Mouse (Mus musculus) embryonic facial prominence, embryonic 14.5 days (tissue): ENCODE measurements at regions not wholly inside any gene's neighbourhood (a gene's known extent, or its start where the extent isn't known, plus 50 kb on each side); places are given as distances from the start of the nearest gene placed in this dataset.

Experiments
- ATAC-seq: fragments of 200-750 bp; cut with Nextera tagmentation; 2 replicates; pipeline ENCODE4 v1.8.0; 2017; ENCODE audit warnings: low read depth, moderate number of reproducible peaks, moderate TSS enrichment
- DNase-seq: peaks from one replicate; pipeline ENCODE4 v3.0.0-alpha.2; 2015; ENCODE audit warnings: low spot score
- H3K27ac ChIP-seq: fragments of 300-500 bp; sonication (generic); replicated peaks from 2 replicates; pipeline ENCODE4 v1.5.1; 2014; ENCODE audit warnings: low read depth, mild to moderate bottlenecking, low read length, moderate library complexity
- H3K27me3 ChIP-seq: fragments of 300-500 bp; sonication (generic); replicated peaks from 2 replicates; pipeline ENCODE4 v1.6.1; 2014; ENCODE audit warnings: low read length; ENCODE audit not compliant: control insufficient read depth, insufficient read depth
- H3K36me3 ChIP-seq: fragments of 300-500 bp; sonication (generic); 2 replicates; pipeline ENCODE4 v1.6.1; 2014; ENCODE audit warnings: low read length, mixed read lengths; ENCODE audit not compliant: control insufficient read depth, insufficient read depth
- H3K4me1 ChIP-seq: fragments of 300-500 bp; sonication (generic); 2 replicates; pipeline ENCODE4 v1.6.1; 2014; ENCODE audit warnings: antibody characterized with exemption, low read length; ENCODE audit not compliant: control insufficient read depth, insufficient read depth
- H3K4me2 ChIP-seq: fragments of 300-500 bp; sonication (generic); 2 replicates; pipeline ENCODE4 v1.6.1; 2014; ENCODE audit warnings: low read depth, mild to moderate bottlenecking, low read length, moderate library complexity, mixed read lengths
- H3K4me3 ChIP-seq: fragments of 300-500 bp; sonication (generic); 2 replicates; pipeline ENCODE4 v1.5.1; 2014; ENCODE audit warnings: low read depth, mild to moderate bottlenecking, low read length
- H3K9ac ChIP-seq: fragments of 300-500 bp; sonication (generic); 2 replicates; pipeline ENCODE4 v1.6.1; 2014; ENCODE audit warnings: low read depth, mild to moderate bottlenecking, low read length, moderate library complexity, mixed read lengths
- H3K9me3 ChIP-seq: fragments of 300-500 bp; sonication (generic); 2 replicates; pipeline ENCODE4 v1.6.1; 2016; ENCODE audit warnings: low read length; ENCODE audit not compliant: control insufficient read depth
- WGBS: fragments of 180-500 bp; shearing (Covaris S2); extraction: QIAGEN DNeasy Blood & Tissue Kit; methylation state at CpG from one replicate; pipeline ENCODE4 v1.1.7; 2014; 5-methylcytosine and 5-hydroxymethylcytosine counted together

DNA sequence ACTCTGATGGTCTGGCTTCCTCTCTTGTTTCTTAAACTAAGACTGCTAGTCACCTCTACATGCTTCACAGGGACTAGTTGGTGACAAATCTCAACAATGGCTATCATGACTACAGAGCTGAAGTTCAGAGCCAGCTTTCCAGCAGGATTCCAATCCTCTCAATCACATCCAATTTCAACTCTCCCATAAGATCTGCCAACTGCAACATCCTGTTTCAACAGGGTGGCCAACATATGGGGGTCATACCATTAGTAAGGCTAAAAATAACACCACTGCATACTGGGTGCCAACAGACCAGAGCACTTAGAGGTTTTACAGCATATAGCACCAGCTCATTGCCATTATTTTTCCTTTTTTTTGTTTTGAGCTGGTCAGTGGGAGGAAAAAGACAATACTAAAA is 83.7 kb upstream of the Sash1 start:
- Histone ChIP-seq H3K27ac (no peak overlapping the region), H3K9ac (no peak overlapping the region), H3K9me3 (no peaks in the 10 kb centered on the region), H3K4me3 (no peak overlapping the region), H3K4me2 (no peak overlapping the region), H3K27me3 (no peaks in the 10 kb centered on the region), H3K36me3 (no peaks in the 10 kb centered on the region), H3K4me1 (peaks cover 36% of the 10 kb centered on the region)
- DNase-seq (peak; percentile 22), ATAC-seq (no peak)

DNA sequence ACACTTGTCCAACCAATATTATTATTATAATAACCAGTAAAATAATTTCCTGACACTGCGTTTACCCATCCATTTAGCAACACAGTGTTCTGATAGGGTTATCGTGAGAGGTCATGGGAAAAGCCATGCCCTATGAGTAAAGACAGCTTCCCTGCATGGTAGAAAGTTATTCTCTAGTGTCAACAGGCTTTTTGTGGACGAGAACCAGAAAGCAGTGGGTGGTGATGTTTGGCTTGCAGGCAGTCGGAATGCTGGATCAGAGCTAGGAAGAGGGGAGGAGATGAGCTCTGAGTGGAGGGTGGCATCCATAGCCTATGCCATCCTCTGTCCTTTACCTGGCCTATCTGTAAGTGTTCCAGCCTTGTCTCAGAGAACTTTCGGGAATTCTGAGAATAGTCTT is 83.1 kb upstream of the Sash1 start:
- H3K9ac ChIP-seq: no peak overlapping the region
- H3K27ac ChIP-seq: peak overlapping the region; percentile 63; the same call in 1 of the 2 replicates
- no peak for DNase-seq
- WGBS: 80% methylated on average over 5 of the region's 5 CpGs
- ATAC-seq: no peak
- no peak overlapping the region for H3K4me2 ChIP-seq
- H3K4me1 ChIP-seq: peaks cover 36% of the 10 kb centered on the region
- H3K27me3 ChIP-seq: no peaks in the 10 kb centered on the region
- H3K36me3 ChIP-seq: no peaks in the 10 kb centered on the region
- no peaks in the 10 kb centered on the region for H3K9me3 ChIP-seq
- no peak overlapping the region for H3K4me3 ChIP-seq

DNA sequence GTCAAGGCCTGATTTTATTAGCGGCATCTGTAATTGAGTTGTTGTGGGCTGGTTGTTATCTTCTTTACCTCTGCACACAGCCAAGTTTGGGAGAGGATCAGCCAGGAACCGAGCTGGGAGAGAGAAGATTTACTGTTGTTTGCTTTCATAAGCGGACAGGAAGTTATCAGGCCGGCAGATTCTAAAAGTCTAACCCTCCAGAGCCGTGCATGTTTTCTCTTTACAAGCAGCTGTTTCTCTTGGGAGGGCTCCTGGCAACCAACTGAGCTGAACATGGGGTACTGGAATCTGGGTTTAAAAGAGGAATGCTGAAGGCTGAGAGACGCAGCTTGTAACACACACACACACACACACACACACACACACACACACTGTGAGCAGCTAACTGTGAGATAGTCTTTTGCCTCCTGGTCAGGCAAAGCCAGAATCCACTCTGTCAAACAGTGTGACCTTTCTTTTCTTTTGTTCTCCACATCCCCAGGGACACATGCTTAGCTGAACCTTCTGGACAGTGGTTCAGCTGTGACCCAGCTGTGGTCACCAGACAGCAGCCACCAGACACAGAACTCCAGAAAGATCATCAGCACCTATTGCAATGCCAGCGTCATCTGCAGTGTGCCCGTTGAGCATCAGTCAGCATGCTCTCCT is 82.5 kb upstream of the Sash1 start:
- peak; percentile 69 for ATAC-seq
- Histone ChIP-seq H3K27me3 (no peaks in the 10 kb centered on the region), H3K4me3 (no peak overlapping the region), H3K9me3 (no peaks in the 10 kb centered on the region), H3K9ac (no peak overlapping the region), H3K4me2 (no peak overlapping the region), H3K27ac (peak overlapping the region; percentile 63), H3K4me1 (peaks cover 33% of the 10 kb centered on the region), H3K36me3 (no peaks in the 10 kb centered on the region)
- peak; percentile 87 for DNase-seq
- 33% methylated on average over 8 of the region's 8 CpGs for WGBS

DNA sequence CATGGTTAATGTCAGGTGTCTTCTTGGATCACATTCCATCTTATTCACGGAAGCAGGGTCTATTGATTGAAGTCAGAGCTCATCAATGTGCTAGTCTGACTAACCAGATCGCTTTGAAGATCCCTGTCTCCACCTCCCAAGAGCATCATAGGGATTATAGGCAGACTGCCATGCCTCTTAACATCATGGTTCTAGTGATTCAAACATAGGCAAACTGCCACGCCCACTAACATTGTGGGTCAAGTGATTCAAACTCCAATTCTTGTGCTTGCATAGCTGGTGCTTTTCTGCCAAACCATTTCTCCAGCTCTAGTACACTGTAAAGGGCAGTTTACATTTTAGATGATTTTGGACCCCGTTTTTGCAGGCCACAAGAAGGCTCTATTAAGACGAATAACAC is 77.1 kb upstream of the Sash1 start:
- WGBS: 74% methylated on average over 5 of the region's 5 CpGs
- H3K36me3 ChIP-seq: no peaks in the 10 kb centered on the region
- no peak for DNase-seq
- H3K4me2 ChIP-seq: no peak overlapping the region
- no peak for ATAC-seq
- no peaks in the 10 kb centered on the region for H3K27me3 ChIP-seq
- H3K27ac ChIP-seq: no peak overlapping the region
- peaks cover 5% of the 10 kb centered on the region for H3K4me1 ChIP-seq
- H3K9ac ChIP-seq: no peak overlapping the region
- H3K4me3 ChIP-seq: no peak overlapping the region
- H3K9me3 ChIP-seq: no peaks in the 10 kb centered on the region

DNA sequence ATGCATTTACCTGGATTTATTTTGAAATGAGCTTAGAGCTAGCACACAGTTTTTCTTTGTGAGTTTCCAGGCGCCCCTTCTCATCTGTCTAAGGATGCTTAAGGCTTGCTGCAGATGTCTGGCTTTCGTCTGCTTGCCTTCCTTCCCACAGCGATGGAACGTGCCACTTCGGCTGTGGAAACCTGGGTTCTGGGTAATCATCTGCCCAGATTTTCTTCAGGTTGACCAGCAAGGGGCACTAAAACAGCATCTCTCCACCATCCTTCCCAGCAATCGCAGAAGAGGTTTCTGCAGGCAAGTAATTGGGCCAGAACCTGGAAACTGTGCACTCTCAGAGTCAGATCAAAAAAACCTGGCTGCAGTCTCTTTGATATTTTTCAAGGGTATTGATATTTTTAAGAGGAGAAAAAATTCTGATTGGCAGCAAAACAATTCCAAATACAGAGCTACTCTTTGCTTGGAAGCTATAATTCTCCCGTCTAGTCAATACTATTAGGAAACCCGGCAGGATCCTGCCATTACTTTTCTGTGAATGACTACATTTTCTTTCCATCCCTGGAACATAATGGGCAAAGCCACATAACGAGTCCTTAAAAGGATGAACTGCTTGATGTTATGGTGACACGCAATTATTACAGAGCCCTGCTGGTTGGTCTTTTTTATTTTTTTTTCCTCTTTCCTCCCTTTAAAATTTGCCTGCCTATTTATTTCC is 75.2 kb upstream of the Sash1 start:
- Histone ChIP-seq H3K9ac (no peak overlapping the region), H3K36me3 (no peaks in the 10 kb centered on the region), H3K4me1 (peaks cover 5% of the 10 kb centered on the region), H3K9me3 (no peaks in the 10 kb centered on the region), H3K27me3 (no peaks in the 10 kb centered on the region), H3K4me2 (no peak overlapping the region), H3K4me3 (no peak overlapping the region), H3K27ac (no peak overlapping the region)
- WGBS: 45% methylated on average over 10 of the region's 10 CpGs
- DNase-seq: peak; percentile 53
- ATAC-seq: no peak; the same call in 1 of the 2 replicates

DNA sequence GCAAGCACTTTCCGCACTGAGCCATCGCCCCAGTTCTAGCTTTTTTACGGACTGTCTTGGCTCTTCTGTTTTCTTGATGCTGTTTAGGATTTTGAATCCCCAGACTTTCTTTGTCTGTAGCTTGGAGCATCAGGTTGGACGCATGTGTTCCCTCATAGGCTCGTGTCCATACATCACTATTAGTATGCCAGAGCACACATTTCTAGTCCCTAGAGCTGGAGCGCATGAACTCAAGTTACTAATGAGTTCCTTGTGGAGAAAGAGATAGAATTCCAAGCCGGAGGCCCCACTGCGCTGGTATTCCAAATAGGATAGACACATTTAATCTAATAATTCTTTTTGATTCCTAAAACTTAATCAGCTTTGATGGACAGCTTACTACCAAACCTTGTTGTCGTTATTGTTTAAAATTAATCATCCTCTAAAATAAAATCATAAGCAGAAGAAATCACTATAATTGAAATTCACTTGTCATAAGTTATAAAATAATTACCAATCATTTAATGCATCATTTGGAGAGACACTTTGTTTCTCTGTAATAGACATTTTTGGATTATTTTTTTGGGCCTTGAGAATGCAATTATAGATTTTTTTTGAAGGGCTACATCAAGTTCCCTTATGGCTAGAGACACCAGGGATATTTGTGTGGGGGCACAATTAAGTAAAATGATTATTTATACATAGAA is 74.5 kb upstream of the Sash1 start:
- H3K27me3 ChIP-seq: no peaks in the 10 kb centered on the region
- peaks cover 5% of the 10 kb centered on the region for H3K4me1 ChIP-seq
- no peaks in the 10 kb centered on the region for H3K36me3 ChIP-seq
- H3K9me3 ChIP-seq: no peaks in the 10 kb centered on the region
- H3K9ac ChIP-seq: no peak overlapping the region
- H3K27ac ChIP-seq: peak overlapping the region; percentile 53; the same call in 1 of the 2 replicates
- 40% methylated on average over 9 of the region's 9 CpGs for WGBS
- ATAC-seq (peak; percentile 62), DNase-seq (peak; percentile 88)
- no peak overlapping the region for H3K4me2 ChIP-seq
- no peak overlapping the region for H3K4me3 ChIP-seq

DNA sequence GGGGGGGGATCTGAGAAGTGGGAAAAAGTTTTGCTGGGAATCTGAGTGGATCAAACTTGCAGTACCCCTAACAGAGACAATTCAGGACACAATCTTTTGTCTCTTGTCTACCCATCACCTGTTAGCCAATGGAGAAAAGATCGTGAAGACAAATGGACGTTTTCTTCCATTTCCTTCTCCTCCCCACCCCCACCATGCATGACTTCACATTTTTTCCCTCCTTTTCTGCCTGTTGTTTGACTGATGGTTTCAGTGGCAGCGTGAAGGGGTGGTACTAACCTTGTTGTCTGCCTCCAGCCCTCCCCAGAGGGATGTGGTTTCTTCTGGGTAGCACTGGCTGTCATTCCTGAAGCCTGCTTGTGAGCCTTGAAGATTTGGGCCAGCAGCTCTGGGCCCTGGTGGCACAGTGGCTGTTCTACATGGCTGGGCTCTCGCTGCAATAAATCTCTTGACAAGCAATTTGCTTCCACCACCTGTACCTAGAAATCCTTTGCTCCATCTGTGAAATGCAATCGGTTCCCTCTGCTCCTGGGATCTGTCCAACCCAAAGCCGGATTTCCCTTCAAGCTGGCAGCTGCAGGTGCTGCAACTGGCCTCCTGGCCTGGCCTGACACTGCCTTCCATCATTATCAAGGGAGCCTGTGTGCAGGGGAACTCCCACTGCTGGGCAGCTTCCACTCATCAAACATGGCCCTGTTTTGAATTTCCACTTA is 69.8 kb upstream of the Sash1 start:
- Histone ChIP-seq H3K27me3 (no peaks in the 10 kb centered on the region), H3K36me3 (no peaks in the 10 kb centered on the region), H3K9ac (no peak overlapping the region), H3K4me2 (no peak overlapping the region), H3K9me3 (no peaks in the 10 kb centered on the region), H3K4me3 (no peak overlapping the region), H3K27ac (no peak overlapping the region), H3K4me1 (no peaks in the 10 kb centered on the region)
- ATAC-seq: no peak
- DNase-seq: peak; percentile 16
- 48% methylated on average over 6 of the region's 6 CpGs for WGBS

DNA sequence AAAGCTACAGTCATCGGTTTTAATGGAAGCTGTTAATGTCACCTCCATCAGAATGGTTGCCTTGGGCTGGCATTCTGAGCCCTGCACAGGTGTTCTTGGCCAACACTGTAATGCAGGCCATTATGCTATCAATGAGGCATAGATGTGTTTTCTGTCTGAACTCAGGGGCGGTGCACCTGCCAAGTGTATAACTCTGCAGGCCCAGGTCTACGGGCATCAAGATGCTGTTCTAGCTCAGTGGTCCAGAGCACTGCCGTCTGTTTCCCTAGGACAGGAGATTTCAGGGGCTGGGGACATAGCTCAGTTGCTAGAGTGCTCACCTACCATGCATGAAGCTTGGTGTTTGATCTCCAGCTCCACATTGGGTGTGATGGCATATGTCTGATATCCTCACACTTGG is 68.1 kb upstream of the Sash1 start:
- no peak overlapping the region for H3K9ac ChIP-seq

More for the DNA sequence above, 68.1 kb upstream of the Sash1 start:
- Histone ChIP-seq H3K9me3 (no peaks in the 10 kb centered on the region), H3K4me2 (no peak overlapping the region), H3K4me3 (no peak overlapping the region), H3K27ac (no peak overlapping the region), H3K27me3 (no peaks in the 10 kb centered on the region), H3K4me1 (no peaks in the 10 kb centered on the region), H3K36me3 (no peaks in the 10 kb centered on the region)
- 91% methylated on average over 4 of the region's 4 CpGs for WGBS
- DNase-seq (no peak), ATAC-seq (no peak)
